Mouse (Mus musculus): ENCODE measurements around the gene Ssbp3. TPM values are rescaled to one million over a fixed set of nuclear protein-coding genes. Genes with fewer than 3 reads are reported as not detected.

Gene Ssbp3
- total RNA-seq, 1 experiment: 42.6 TPM

- no peak for TF ChIP-seq CHD2 (IDR thresholded peaks at IDR 0.05; ENCODE audit: low read depth, low read length)
- TF ChIP-seq HCFC1 (IDR thresholded peaks at IDR 0.05; ENCODE audit: borderline replicate concordance, insufficient read depth, low read length): no peak
- TF ChIP-seq ZNF384 (IDR thresholded peaks at IDR 0.05; ENCODE audit: low read depth, low read length): no peak
- no peak for TF ChIP-seq MAFK (IDR thresholded peaks at IDR 0.05; ENCODE audit: insufficient read depth, low read depth, low read length)
- H3K36me3 ChIP-seq (ENCODE audit: control insufficient read depth, insufficient read depth, low read length, poor library complexity, severe bottlenecking): no peaks in the 10 kb centered on the region; the same call in 1 of the 2 replicates
- H3K4me3 ChIP-seq (ENCODE audit: insufficient read depth in 1 of 2, low read depth in 1 of 2, low read length in 2 of 2, poor library complexity in 1 of 2, severe bottlenecking in 1 of 2): no peak overlapping the region
- no peak overlapping the region for H3K9ac ChIP-seq (ENCODE audit: insufficient read depth, low read depth, low read length, poor library complexity, severe bottlenecking)
- H3K27ac ChIP-seq (ENCODE audit: insufficient read depth, low read depth, low read length, poor library complexity, severe bottlenecking): no peak overlapping the region
- no peaks in the 10 kb centered on the region for H3K9me3 ChIP-seq (ENCODE audit: control insufficient read depth, insufficient read depth, low read depth, low read length)
- no peak for DNase-seq (ENCODE audit: low read depth, low spot score)
- peaks cover 0 to 2% of the 10 kb centered on the region in 2 experiments; a peak in 1 of 4 replicates for H3K4me1 ChIP-seq (ENCODE audit: control insufficient read depth in 2 of 2, insufficient read depth in 2 of 2, low read length in 2 of 2, poor library complexity in 1 of 2)
- in situ Hi-C loops (cut with MboI; ENCODE audit: low sequenced_read_pairs in 2 of 2, unreplicated experiment in 2 of 2): no loop called here
Observed at GRCm38 (mm10) chr4:107003199-107003598, 92.7 kb downstream of the Ssbp3 start.

DNA sequence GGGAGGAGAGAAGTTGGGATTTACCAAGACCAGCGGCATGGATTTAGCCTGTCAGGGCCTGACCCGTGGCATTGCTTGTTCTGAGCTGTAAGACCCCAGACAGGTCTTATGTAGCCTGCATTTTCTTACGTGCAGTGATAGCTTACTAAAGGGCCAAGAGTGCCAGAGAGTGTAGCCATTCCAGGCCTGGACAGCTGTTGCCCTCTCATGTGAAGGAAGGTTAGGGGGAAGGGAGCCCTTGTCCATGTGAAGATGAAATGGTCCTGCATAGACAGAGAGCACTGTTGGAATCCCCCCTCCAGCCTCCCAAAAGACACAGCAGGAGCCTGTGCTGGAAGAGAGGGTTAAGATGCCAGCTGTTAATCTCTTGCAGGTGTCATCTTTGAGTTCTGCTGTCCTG is 93.3 kb downstream of the Ssbp3 start:
- in situ Hi-C loops (cut with MboI; ENCODE audit: low sequenced_read_pairs in 2 of 2, unreplicated experiment in 2 of 2): no loop called here
- no peaks in the 10 kb centered on the region for H3K9me3 ChIP-seq (ENCODE audit: control insufficient read depth, insufficient read depth, low read depth, low read length)
- TF ChIP-seq MAFK (IDR thresholded peaks at IDR 0.05; ENCODE audit: insufficient read depth, low read depth, low read length) (no peak), HCFC1 (IDR thresholded peaks at IDR 0.05; ENCODE audit: borderline replicate concordance, insufficient read depth, low read length) (no peak), CHD2 (IDR thresholded peaks at IDR 0.05; ENCODE audit: low read depth, low read length) (no peak), ZC3H11A (IDR thresholded peaks at IDR 0.05; ENCODE audit: borderline replicate concordance, low read depth, low read length) (no peak), ZNF384 (IDR thresholded peaks at IDR 0.05; ENCODE audit: low read depth, low read length) (no peak)
- no peak overlapping the region for H3K4me3 ChIP-seq (ENCODE audit: insufficient read depth in 1 of 2, low read depth in 1 of 2, low read length in 2 of 2, poor library complexity in 1 of 2, severe bottlenecking in 1 of 2)
- no peak overlapping the region for H3K27ac ChIP-seq (ENCODE audit: insufficient read depth, low read depth, low read length, poor library complexity, severe bottlenecking)
- no peak overlapping the region for H3K9ac ChIP-seq (ENCODE audit: insufficient read depth, low read depth, low read length, poor library complexity, severe bottlenecking)
- peaks cover 0 to 2% of the 10 kb centered on the region in 2 experiments; a peak in 1 of 4 replicates for H3K4me1 ChIP-seq (ENCODE audit: control insufficient read depth in 2 of 2, insufficient read depth in 2 of 2, low read length in 2 of 2, poor library complexity in 1 of 2)
- H3K36me3 ChIP-seq (ENCODE audit: control insufficient read depth, insufficient read depth, low read length, poor library complexity, severe bottlenecking): no peaks in the 10 kb centered on the region; the same call in 1 of the 2 replicates
- no peak for DNase-seq (ENCODE audit: low read depth, low spot score)

- Histone ChIP-seq H3K4me1 (ENCODE audit: control insufficient read depth in 2 of 2, insufficient read depth in 2 of 2, low read length in 2 of 2, poor library complexity in 1 of 2) (peaks cover 0 to 2% of the 10 kb centered on the region in 2 experiments; a peak in 1 of 4 replicates), H3K36me3 (ENCODE audit: control insufficient read depth, insufficient read depth, low read length, poor library complexity, severe bottlenecking) (no peaks in the 10 kb centered on the region; the same call in 1 of the 2 replicates), H3K9ac (ENCODE audit: insufficient read depth, low read depth, low read length, poor library complexity, severe bottlenecking) (no peak overlapping the region), H3K4me3 (ENCODE audit: insufficient read depth in 1 of 2, low read depth in 1 of 2, low read length in 2 of 2, poor library complexity in 1 of 2, severe bottlenecking in 1 of 2) (no peak overlapping the region), H3K9me3 (ENCODE audit: control insufficient read depth, insufficient read depth, low read depth, low read length) (no peaks in the 10 kb centered on the region), H3K27ac (ENCODE audit: insufficient read depth, low read depth, low read length, poor library complexity, severe bottlenecking) (no peak overlapping the region)
- DNase-seq (ENCODE audit: low read depth, low spot score): no peak
- in situ Hi-C loops (cut with MboI; ENCODE audit: low sequenced_read_pairs in 2 of 2, unreplicated experiment in 2 of 2): no loop called here
- TF ChIP-seq ZC3H11A (IDR thresholded peaks at IDR 0.05; ENCODE audit: borderline replicate concordance, low read depth, low read length): no peak
- no peak for TF ChIP-seq HCFC1 (IDR thresholded peaks at IDR 0.05; ENCODE audit: borderline replicate concordance, insufficient read depth, low read length)
- TF ChIP-seq MAFK (IDR thresholded peaks at IDR 0.05; ENCODE audit: insufficient read depth, low read depth, low read length): no peak
- no peak for TF ChIP-seq CHD2 (IDR thresholded peaks at IDR 0.05; ENCODE audit: low read depth, low read length)
- TF ChIP-seq ZNF384 (IDR thresholded peaks at IDR 0.05; ENCODE audit: low read depth, low read length): no peak
Observed at GRCm38 (mm10) chr4:107004346-107004745, 93.8 kb downstream of the Ssbp3 start.

DNA sequence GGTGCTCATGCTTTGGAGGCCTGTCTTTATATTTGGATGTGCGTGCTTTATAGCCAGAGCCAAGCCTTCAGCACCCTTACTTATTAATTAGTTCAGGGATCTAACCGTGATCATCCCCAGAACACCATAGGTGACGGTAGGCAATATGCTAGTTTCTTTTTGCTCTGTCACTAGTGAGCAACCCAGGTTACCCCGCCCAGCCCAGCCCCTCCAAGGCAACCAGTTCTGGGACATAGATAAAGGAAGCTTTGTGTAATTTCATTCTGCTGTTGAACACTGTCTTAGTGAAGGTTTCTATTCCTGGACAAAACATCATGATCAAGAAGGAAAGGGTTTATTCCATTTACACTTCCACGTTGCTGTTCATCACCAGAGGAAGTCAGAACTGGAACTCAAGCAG is 94.7 kb downstream of the Ssbp3 start:
- in situ Hi-C loops (cut with MboI; ENCODE audit: low sequenced_read_pairs in 2 of 2, unreplicated experiment in 2 of 2): no loop called here
- H3K9me3 ChIP-seq (ENCODE audit: control insufficient read depth, insufficient read depth, low read depth, low read length): no peaks in the 10 kb centered on the region
- peaks cover 0 to 2% of the 10 kb centered on the region in 2 experiments; a peak in 1 of 4 replicates for H3K4me1 ChIP-seq (ENCODE audit: control insufficient read depth in 2 of 2, insufficient read depth in 2 of 2, low read length in 2 of 2, poor library complexity in 1 of 2)
- no peak overlapping the region for H3K4me3 ChIP-seq (ENCODE audit: insufficient read depth in 1 of 2, low read depth in 1 of 2, low read length in 2 of 2, poor library complexity in 1 of 2, severe bottlenecking in 1 of 2)
- no peak for DNase-seq (ENCODE audit: low read depth, low spot score)
- H3K36me3 ChIP-seq (ENCODE audit: control insufficient read depth, insufficient read depth, low read length, poor library complexity, severe bottlenecking): peaks cover 3% of the 10 kb centered on the region; the same call in 1 of the 2 replicates
- TF ChIP-seq ZNF384 (IDR thresholded peaks at IDR 0.05; ENCODE audit: low read depth, low read length) (no peak), MAFK (IDR thresholded peaks at IDR 0.05; ENCODE audit: insufficient read depth, low read depth, low read length) (no peak), CHD2 (IDR thresholded peaks at IDR 0.05; ENCODE audit: low read depth, low read length) (no peak), HCFC1 (IDR thresholded peaks at IDR 0.05; ENCODE audit: borderline replicate concordance, insufficient read depth, low read length) (no peak), ZC3H11A (IDR thresholded peaks at IDR 0.05; ENCODE audit: borderline replicate concordance, low read depth, low read length) (no peak)
- H3K27ac ChIP-seq (ENCODE audit: insufficient read depth, low read depth, low read length, poor library complexity, severe bottlenecking): no peak overlapping the region
- no peak overlapping the region for H3K9ac ChIP-seq (ENCODE audit: insufficient read depth, low read depth, low read length, poor library complexity, severe bottlenecking)

Measured in ES-E14 (cell line).